ENCODE assay signal across 8 mouse cellular contexts in the genomic region with DNA sequence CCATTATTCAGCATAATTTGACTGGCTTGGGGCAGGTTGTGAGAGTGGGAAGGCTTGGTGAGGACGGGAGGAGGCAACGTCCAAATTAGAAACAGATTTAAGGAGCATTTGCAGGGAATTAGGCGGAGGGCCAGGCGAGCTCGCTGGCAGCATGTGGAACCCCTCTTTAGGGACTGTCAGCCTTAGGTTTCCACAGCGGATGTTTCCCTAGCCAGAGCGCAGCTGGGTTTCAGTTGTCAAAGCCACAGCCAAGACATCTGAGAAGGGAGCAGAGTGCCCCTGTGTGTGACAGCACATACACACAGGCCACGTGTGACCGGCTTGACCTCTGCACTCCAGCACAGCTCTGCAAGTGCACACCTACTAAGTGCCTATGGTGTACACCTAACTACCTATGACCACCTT.
DNase-seq lines count a peak whose midpoint lies in the region; ATAC-seq and TF ChIP-seq lines count a peak whose summit lies in the region.

No protein-coding gene starts in this region.

- no peak overlapping the region for H3K9ac ChIP-seq in kidney, embryonic 16.5 days (replicated peaks; ENCODE audit: low read length)
- H3K9ac ChIP-seq in heart, adult 2 months (ENCODE audit: low read depth, low read length), result no peak overlapping the region

- no peak overlapping the region for H3K4me3 ChIP-seq in kidney, embryonic 16.5 days (ENCODE audit: low read length)
- no peak overlapping the region for H3K4me3 ChIP-seq in heart, adult 2 months

- peak; percentile 74 for ATAC-seq in kidney, embryonic 16.5 days (ENCODE audit: low FRiP score, low TSS enrichment)
- 0 out of 2 replicates have a peak, but pooled peaks have one; percentile 38 for ATAC-seq in monocyte, adult 5-6 weeks (replicated peaks; ENCODE audit: insufficient number of reproducible peaks, low FRiP score, low TSS enrichment, poor library complexity, severe bottlenecking)
- ATAC-seq in inflammation-experienced regulatory T-cells, adult 6 months, result no peak

- peak overlapping the region; percentile 76; the same call in 1 of the 2 replicates for H3K27ac ChIP-seq in kidney, embryonic 16.5 days (ENCODE audit: low read length)
- no peak overlapping the region for H3K27ac ChIP-seq in heart, adult 2 months

- no peak for DNase-seq in kidney, adult 18-20 months
- peak; percentile 51 for DNase-seq in embryo, embryonic 11.5 days (ENCODE audit: low read depth, low spot score)
- DNase-seq in heart, adult 2 months, result peak; percentile 69 to 78
- peak; percentile 58 to 69 for DNase-seq in left cerebral cortex, postnatal 10 days (ENCODE audit: extremely low spot score in 1 of 2, low spot score in 2 of 2)
- DNase-seq in thymus, postnatal 4 days, result peak; percentile 56

- H3K27me3 ChIP-seq in kidney, embryonic 16.5 days (ENCODE audit: insufficient read depth, low read length), result no peaks in the 10 kb centered on the region
- no peaks in the 10 kb centered on the region for H3K27me3 ChIP-seq in heart, adult 2 months (ENCODE audit: control insufficient read depth, insufficient read depth, low read length)

- H3K4me1 ChIP-seq in kidney, embryonic 16.5 days (ENCODE audit: insufficient read depth, low read length), result peaks cover 40% of the 10 kb centered on the region
- H3K4me1 ChIP-seq in heart, adult 2 months (ENCODE audit: control insufficient read depth, insufficient read depth, low read length), result peaks cover 9% of the 10 kb centered on the region

- H3K79me2 ChIP-seq in heart, adult 2 months (replicated peaks; ENCODE audit: control insufficient read depth, insufficient read depth, low read length), result no peaks in the 10 kb centered on the region

- WGBS in kidney, embryonic 16.5 days, result 10% methylated on average over 9 of the region's 9 CpGs
- 56% methylated on average over 9 of the region's 9 CpGs for WGBS in heart, adult 2 months

- peak; percentile 70 for TF ChIP-seq EP300 in heart, adult 2 months (IDR thresholded peaks at IDR 0.05; ENCODE audit: insufficient read depth, low read depth, low read length)

- no peak overlapping the region for H3K4me2 ChIP-seq in kidney, embryonic 16.5 days (replicated peaks; ENCODE audit: low read depth, low read length)

- no peak for TF ChIP-seq POLR2A in heart, adult 2 months (IDR thresholded peaks at IDR 0.05; ENCODE audit: insufficient read depth, low read depth, low read length)

- no peaks in the 10 kb centered on the region for H3K36me3 ChIP-seq in kidney, embryonic 16.5 days (ENCODE audit: insufficient read depth, low read length)
- no peaks in the 10 kb centered on the region for H3K36me3 ChIP-seq in heart, adult 2 months (ENCODE audit: control insufficient read depth, insufficient read depth, low read length)

- intact Hi-C loops in heart, adult 2 months (cut with DNase I), result no loop called here
- intact Hi-C loops in left cerebral cortex, postnatal 10 days (cut with DNase I), result no loop called here

- no peaks in the 10 kb centered on the region for H3K9me3 ChIP-seq in kidney, embryonic 16.5 days (ENCODE audit: low read length)

- no peak for TF ChIP-seq CTCF in heart, adult 2 months (IDR thresholded peaks at IDR 0.05)
